Comparison of ENCODE assay signal across 8 mouse cellular contexts in the genomic region with DNA sequence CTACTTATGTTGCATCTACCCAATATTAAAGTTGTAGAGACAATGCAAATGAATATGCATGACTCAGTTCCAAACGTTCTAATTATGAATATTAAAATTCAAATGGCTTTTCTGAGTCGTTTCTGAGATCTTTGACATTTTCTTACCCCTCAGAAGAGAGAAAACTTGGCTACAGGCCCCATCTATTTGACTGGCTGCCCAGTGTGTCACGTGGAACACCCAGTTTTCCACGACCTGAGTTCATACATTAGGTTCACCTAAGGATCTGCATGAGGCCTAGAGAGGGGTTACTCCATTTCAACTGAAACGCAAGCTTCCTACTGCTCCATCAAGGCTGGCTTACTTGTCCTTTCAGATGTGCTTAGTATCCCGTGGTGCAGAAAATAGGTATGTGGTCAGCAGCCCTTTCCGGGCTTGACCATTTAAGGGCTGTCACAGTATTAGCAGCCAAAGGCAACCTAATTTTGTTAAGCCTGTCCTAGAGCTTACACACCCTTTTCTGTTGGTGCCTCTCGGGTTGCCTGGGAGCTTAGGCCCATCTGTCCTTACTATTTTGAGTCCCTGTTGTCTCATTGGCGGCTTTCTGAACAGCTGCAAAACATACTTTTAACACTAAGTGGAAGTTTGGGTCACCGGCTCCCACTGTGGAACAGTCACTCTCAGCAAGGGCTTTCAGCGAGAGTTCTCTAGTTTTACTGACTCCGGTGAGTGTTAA. TPM values are rescaled to one million over a fixed set of nuclear protein-coding genes. Genes with fewer than 3 reads are reported as not detected.
DNase-seq lines count a peak whose midpoint lies in the region; ATAC-seq and TF ChIP-seq lines count a peak whose summit lies in the region.

A gene (plus strand): TSS at position 294 of the 715 bp plus-strand sequence.

- H3K27ac ChIP-seq in intestine, embryonic 15.5 days, result peak within 1 kb of the TSS; percentile 80
- H3K27ac ChIP-seq in limb, embryonic 14.5 days (replicated peaks; ENCODE audit: low read depth, low read length), result peak within 1 kb of the TSS; percentile 85
- 0 out of 2 replicates have a peak within 1 kb of the TSS, but pooled peaks have one; percentile 49 for H3K27ac ChIP-seq in neural tube, embryonic 11.5 days (ENCODE audit: low read depth, low read length)

- no peaks in the 10 kb centered on the region for H3K36me3 ChIP-seq in intestine, embryonic 15.5 days
- H3K36me3 ChIP-seq in limb, embryonic 14.5 days (ENCODE audit: control insufficient read depth, insufficient read depth, low read length), result 0 out of 2 replicates have a peak, but pooled peaks cover 2% of the 10 kb centered on the region
- no peaks in the 10 kb centered on the region for H3K36me3 ChIP-seq in neural tube, embryonic 11.5 days (ENCODE audit: control insufficient read depth, insufficient read depth, low read length)

- intact Hi-C loops in gastrocnemius, postnatal 36 days (cut with DNase I), result no loop called here

- WGBS in intestine, embryonic 15.5 days, result 36% methylated on average over 12 of the region's 12 CpGs
- 35% methylated on average over 12 of the region's 12 CpGs for WGBS in limb, embryonic 14.5 days
- 43% methylated on average over 12 of the region's 12 CpGs for WGBS in neural tube, embryonic 11.5 days

- H3K4me1 ChIP-seq in intestine, embryonic 15.5 days (replicated peaks), result 0 out of 2 replicates have a peak, but pooled peaks cover 3% of the 10 kb centered on the region
- H3K4me1 ChIP-seq in limb, embryonic 14.5 days (ENCODE audit: control insufficient read depth, insufficient read depth, low read length), result no peaks in the 10 kb centered on the region
- H3K4me1 ChIP-seq in neural tube, embryonic 11.5 days (ENCODE audit: control insufficient read depth, insufficient read depth, low read length), result no peaks in the 10 kb centered on the region

- peak within 1 kb of the TSS; percentile 61 for H3K9ac ChIP-seq in intestine, embryonic 15.5 days
- peak within 1 kb of the TSS; percentile 71 for H3K9ac ChIP-seq in limb, embryonic 14.5 days (ENCODE audit: low read depth, low read length, severe bottlenecking)
- peak within 1 kb of the TSS; percentile 66 for H3K9ac ChIP-seq in neural tube, embryonic 11.5 days (ENCODE audit: low read length)

- H3K9me3 ChIP-seq in intestine, embryonic 15.5 days, result no peaks in the 10 kb centered on the region
- H3K9me3 ChIP-seq in limb, embryonic 14.5 days (ENCODE audit: control insufficient read depth, low read length), result no peaks in the 10 kb centered on the region
- H3K9me3 ChIP-seq in neural tube, embryonic 11.5 days (ENCODE audit: control insufficient read depth, low read length), result no peaks in the 10 kb centered on the region

- TF ChIP-seq POLR2A in limb, embryonic 14.5 days (IDR thresholded peaks at IDR 0.05; ENCODE audit: borderline replicate concordance, extremely low read depth, insufficient read depth, insufficient read length), result no peak

- no peak for DNase-seq in urinary bladder, adult 2 months (ENCODE audit: low spot score)
- no peak for DNase-seq in urinary bladder, postnatal 10 days (ENCODE audit: low spot score)
- peak; percentile 42 to 54 for DNase-seq in cerebellum, postnatal 10 days
- DNase-seq in gastrocnemius, postnatal 36 days, result no peak
- peak; percentile 2 for DNase-seq in limb, embryonic 14.5 days (ENCODE audit: low spot score)
- no peak for DNase-seq in neural tube, embryonic 11.5 days (ENCODE audit: low spot score)
- no peak for DNase-seq in spleen, postnatal 14 days (ENCODE audit: low spot score in 2 of 2)

- H3K4me3 ChIP-seq in intestine, embryonic 15.5 days (replicated peaks), result peak within 1 kb of the TSS; percentile 56
- H3K4me3 ChIP-seq in limb, embryonic 14.5 days (replicated peaks; ENCODE audit: low read length), result peak within 1 kb of the TSS; percentile 58
- peak within 1 kb of the TSS; percentile 60 for H3K4me3 ChIP-seq in neural tube, embryonic 11.5 days (ENCODE audit: low read depth, low read length)

- peak; percentile 28 for ATAC-seq in intestine, embryonic 15.5 days
- ATAC-seq in limb, embryonic 14.5 days (ENCODE audit: low FRiP score, low read depth), result peak; percentile 56
- ATAC-seq in neural tube, embryonic 11.5 days (ENCODE audit: insufficient read depth, low FRiP score, low TSS enrichment), result 0 out of 2 replicates have a peak, but pooled peaks have one; percentile 29

- no peaks in the 10 kb centered on the region for H3K27me3 ChIP-seq in intestine, embryonic 15.5 days (replicated peaks)
- no peaks in the 10 kb centered on the region for H3K27me3 ChIP-seq in limb, embryonic 14.5 days (ENCODE audit: control insufficient read depth, insufficient read depth, low read length)
- H3K27me3 ChIP-seq in neural tube, embryonic 11.5 days (ENCODE audit: control insufficient read depth, insufficient read depth, low read length), result no peaks in the 10 kb centered on the region

- peak within 1 kb of the TSS; percentile 51 for H3K4me2 ChIP-seq in intestine, embryonic 15.5 days (replicated peaks)
- H3K4me2 ChIP-seq in limb, embryonic 14.5 days (replicated peaks; ENCODE audit: low read depth, low read length, severe bottlenecking), result peak within 1 kb of the TSS; percentile 45
- H3K4me2 ChIP-seq in neural tube, embryonic 11.5 days (ENCODE audit: low read depth), result peak within 1 kb of the TSS; percentile 43

RNA-seq across cellular contexts. Expression of the gene that starts here (rescaled TPM):
- polyA plus RNA-seq in urinary bladder, adult 2 months (2012; rRNA removed), result 14.2 and 15.2 TPM in 2 replicates
- total RNA-seq in gastrocnemius, postnatal 36 days (2021), result 10 to 100 TPM; 19.8 to 21.2 TPM
- 44.8 and 46.0 TPM in 2 replicates for polyA plus RNA-seq in intestine, embryonic 15.5 days (2015; fragmentation: Nextera tagmentation; extraction: Ambion mirVana)
- 13.5 and 13.8 TPM in 2 replicates for polyA plus RNA-seq in limb, embryonic 14.5 days (2012; rRNA removed)
- polyA plus RNA-seq in limb, embryonic 14.5 days (2014; fragmentation: Nextera tagmentation; extraction: Ambion mirVana), result 38.1 and 39.7 TPM in 2 replicates
- 32.0 and 36.2 TPM in 2 replicates for polyA plus RNA-seq in neural tube, embryonic 11.5 days (2014; fragmentation: Nextera tagmentation; extraction: Ambion mirVana)

Comparison
In these comparisons a context has a peak if more than half of its experiments do, and no peak if none do; other contexts are left out.
1. DNase-seq: peak in cerebellum, postnatal 10 days (2 of 2) and limb, embryonic 14.5 days (single experiment); none in urinary bladder, adult 2 months (single experiment), urinary bladder, postnatal 10 days (single experiment), gastrocnemius, postnatal 36 days (0 of 2), neural tube, embryonic 11.5 days (single experiment) and spleen, postnatal 14 days (0 of 2).
2. Peak in every context shown above with its lines, with median percentiles within 50 percentile points of each other: ATAC-seq, H3K27ac ChIP-seq, H3K4me2 ChIP-seq, H3K4me3 ChIP-seq and H3K9ac ChIP-seq.